ENCODE assay signal across 8 mouse cellular contexts in the genomic region with DNA sequence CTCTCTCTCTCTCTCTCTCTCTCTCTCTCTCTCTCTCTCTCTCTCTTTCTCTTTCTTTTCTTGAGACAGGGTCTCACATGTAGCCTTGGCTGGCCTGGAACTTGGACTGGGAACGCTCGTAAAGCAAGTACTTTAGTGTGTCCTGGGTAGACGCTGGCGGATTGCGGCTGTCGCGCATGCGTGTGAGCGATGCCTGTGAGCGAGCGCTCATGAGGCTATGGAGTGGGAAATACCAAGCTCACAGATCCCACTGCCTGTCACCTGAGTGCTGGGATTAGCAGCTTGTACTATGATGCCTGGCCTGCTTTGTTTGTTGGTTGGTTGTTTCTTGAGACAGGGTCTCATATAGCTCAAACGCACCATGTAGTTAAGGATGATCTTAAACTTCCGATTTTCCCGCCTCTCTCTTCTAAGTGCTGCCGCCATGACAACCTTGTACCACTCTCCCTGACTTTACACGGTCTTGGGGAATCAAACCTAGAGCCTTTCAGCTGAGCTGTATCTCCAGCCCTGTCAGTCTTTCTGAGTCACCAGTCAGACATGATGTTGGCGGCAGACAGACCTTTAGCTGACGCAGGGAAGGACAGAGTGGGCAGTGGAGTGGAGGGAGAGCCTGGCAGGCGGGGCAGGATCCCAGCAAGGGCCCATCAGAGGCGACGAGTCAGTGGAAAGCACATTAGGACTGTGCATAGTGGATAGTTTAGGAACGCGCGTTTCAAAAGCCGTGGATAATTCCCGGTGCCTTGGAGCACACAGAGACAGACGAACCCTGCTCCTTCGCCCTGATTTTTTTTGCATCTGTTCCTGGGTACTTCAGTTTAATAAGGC. TPM values are rescaled to one million over a fixed set of nuclear protein-coding genes. Genes with fewer than 3 reads are reported as not detected.
DNase-seq lines count a peak whose midpoint lies in the region; ATAC-seq lines count a peak whose summit lies in the region.

No protein-coding gene starts in this region.

- peak overlapping the region; percentile 19 for H3K4me2 ChIP-seq in kidney, embryonic 14.5 days (replicated peaks; ENCODE audit: low read depth, low read length)
- H3K4me2 ChIP-seq in forebrain, embryonic 14.5 days (ENCODE audit: low read length) = 0 out of 2 replicates have a peak overlapping the region, but pooled peaks have one; percentile 21

- 56% methylated on average over 28 of the region's 28 CpGs for WGBS in kidney, embryonic 14.5 days
- WGBS in forebrain, embryonic 14.5 days = 56% methylated on average over 28 of the region's 28 CpGs

- no peak overlapping the region for H3K27ac ChIP-seq in kidney, embryonic 14.5 days (ENCODE audit: low read depth, low read length)
- no peak overlapping the region for H3K27ac ChIP-seq in forebrain, embryonic 14.5 days (ENCODE audit: low read depth, low read length)

- no peaks in the 10 kb centered on the region for H3K27me3 ChIP-seq in kidney, embryonic 14.5 days (ENCODE audit: control insufficient read depth, insufficient read depth, low read length)
- no peaks in the 10 kb centered on the region for H3K27me3 ChIP-seq in forebrain, embryonic 14.5 days (replicated peaks; ENCODE audit: control insufficient read depth, insufficient read depth, low read length)

- no peaks in the 10 kb centered on the region for H3K36me3 ChIP-seq in kidney, embryonic 14.5 days (ENCODE audit: control insufficient read depth, insufficient read depth, low read length)
- no peaks in the 10 kb centered on the region for H3K36me3 ChIP-seq in forebrain, embryonic 14.5 days (ENCODE audit: control insufficient read depth, insufficient read depth, low read length)

- DNase-seq in kidney, adult 9 months = no peak
- DNase-seq in adrenal gland, adult 8-10 months = peak; percentile 70
- DNase-seq in forebrain, embryonic 14.5 days (ENCODE audit: low spot score) = peak; percentile 58
- DNase-seq in mesoderm, embryonic 11.5 days (ENCODE audit: low read depth, low spot score) = peak; percentile 64
- DNase-seq in spleen, adult 18-20 months = no peak

- no peak overlapping the region; the same call in 1 of the 2 replicates for H3K4me3 ChIP-seq in kidney, embryonic 14.5 days (ENCODE audit: low read length)
- no peak overlapping the region for H3K4me3 ChIP-seq in forebrain, embryonic 14.5 days (ENCODE audit: low read depth, low read length)

- peak; percentile 56 for ATAC-seq in kidney, embryonic 14.5 days (ENCODE audit: low FRiP score, low TSS enrichment)
- peak; percentile 49; the same call in 1 of the 2 replicates for ATAC-seq in forebrain, embryonic 14.5 days
- ATAC-seq in megakaryocyte progenitor cell, adult 5-6 weeks (replicated peaks; ENCODE audit: poor library complexity) = no peak
- ATAC-seq in activated CD4-positive, CD25-positive, alpha-beta regulatory T cell, adult 4 months = no peak

- no peaks in the 10 kb centered on the region for H3K4me1 ChIP-seq in kidney, embryonic 14.5 days (ENCODE audit: control insufficient read depth, insufficient read depth, low read length)
- peaks cover 7% of the 10 kb centered on the region; the same call in 1 of the 2 replicates for H3K4me1 ChIP-seq in forebrain, embryonic 14.5 days (ENCODE audit: control insufficient read depth, insufficient read depth, low read length)

- no peak overlapping the region for H3K9ac ChIP-seq in kidney, embryonic 14.5 days (ENCODE audit: low read depth, low read length)
- no peak overlapping the region for H3K9ac ChIP-seq in forebrain, embryonic 14.5 days (ENCODE audit: low read length)

- H3K9me3 ChIP-seq in kidney, embryonic 14.5 days (ENCODE audit: control insufficient read depth, low read length) = no peaks in the 10 kb centered on the region
- H3K9me3 ChIP-seq in forebrain, embryonic 14.5 days (replicated peaks; ENCODE audit: control insufficient read depth, low read length) = no peaks in the 10 kb centered on the region

RNA-seq across cellular contexts. Expression of gene Hipk2, which starts 50.4 kb away (rescaled TPM):
- 31.0 and 33.6 TPM in 2 replicates for polyA plus RNA-seq in kidney, embryonic 14.5 days (2014; fragmentation: Nextera tagmentation; extraction: Ambion mirVana)
- 100 to 1,000 TPM; 143 to 161 (median 151) TPM for total RNA-seq in adrenal gland, adult 8-10 months (2022)
- 16.0 and 19.1 TPM in 2 replicates for polyA plus RNA-seq in forebrain, embryonic 14.5 days (2014; fragmentation: Nextera tagmentation; extraction: Ambion mirVana)
- total RNA-seq in megakaryocyte progenitor cell, adult 5-6 weeks (2015) = 58.0 and 60.1 TPM in 2 replicates
- total RNA-seq in megakaryocyte progenitor cell, adult 5-6 weeks (2017) = 9.0 and 12.6 TPM in 2 replicates
- polyA plus RNA-seq in activated CD4-positive, CD25-positive, alpha-beta regulatory T cell, adult 4 months (2017; shearing (Covaris generic)) = 10 to 100 TPM; 21.7 to 22.4 TPM

RNA-seq across cellular contexts. Expression of gene Tbxas1, which starts 51.1 kb away (rescaled TPM):
- polyA plus RNA-seq in kidney, embryonic 14.5 days (2014; fragmentation: Nextera tagmentation; extraction: Ambion mirVana) = 2.4 and 3.3 TPM in 2 replicates
- 10 to 100 TPM in 2 of 4 experiments, 1 to 10 TPM in 2; 6.9 to 10.5 (median 9.8) TPM for total RNA-seq in adrenal gland, adult 8-10 months (2022)
- 1.2 and 1.6 TPM in 2 replicates for polyA plus RNA-seq in forebrain, embryonic 14.5 days (2014; fragmentation: Nextera tagmentation; extraction: Ambion mirVana)
- total RNA-seq in megakaryocyte progenitor cell, adult 5-6 weeks (2015) = 11.3 and 15.9 TPM in 2 replicates
- total RNA-seq in megakaryocyte progenitor cell, adult 5-6 weeks (2017) = 13.1 TPM in 2 replicates
- polyA plus RNA-seq in activated CD4-positive, CD25-positive, alpha-beta regulatory T cell, adult 4 months (2017; shearing (Covaris generic)) = under 1 TPM; 0.12 to 0.13 TPM

Comparison
In these comparisons a context has a peak if more than half of its experiments do, and no peak if none do; other contexts are left out.
1. ATAC-seq: peak in kidney, embryonic 14.5 days (single experiment) and forebrain, embryonic 14.5 days (single experiment); none in megakaryocyte progenitor cell, adult 5-6 weeks (single experiment) and activated CD4-positive, CD25-positive, alpha-beta regulatory T cell, adult 4 months (single experiment).
2. DNase-seq: peak in adrenal gland, adult 8-10 months (single experiment), forebrain, embryonic 14.5 days (single experiment) and mesoderm, embryonic 11.5 days (single experiment); none in kidney, adult 9 months (single experiment) and spleen, adult 18-20 months (0 of 2).